Mouse (Mus musculus) MEL (cell line): ENCODE results near the gene Mamstr.

Source experiments
- CTCF ChIP-seq, 3 experiments: IDR thresholded peaks in 2 of 3; conservative IDR thresholded peaks in 1 of 3; 2 replicates each; pipeline ENCODE4 v1.5.1; 2011 to 2012; ENCODE audit warnings: low read length in 3 of 3, low read depth in 2 of 3, mild to moderate bottlenecking in 2 of 3, improper control_type of control experiment in 1 of 3, inconsistent platforms in 1 of 3, mixed read lengths in 1 of 3, moderate library complexity in 1 of 3; ENCODE audit not compliant: control insufficient read depth in 1 of 3, insufficient read depth in 1 of 3, poor library complexity in 1 of 3, severe bottlenecking in 1 of 3
- EP300 ChIP-seq, 2 experiments: IDR thresholded peaks; 2 replicates each; pipeline ENCODE4 v1.6.1; 2011; ENCODE audit warnings: improper control_type of control experiment in 2 of 2, low read length in 2 of 2, low read depth in 1 of 2, mild to moderate bottlenecking in 1 of 2
- MYC ChIP-seq: IDR thresholded peaks from 2 replicates; pipeline ENCODE4 v1.6.1; 2011; ENCODE audit warnings: low read depth, mild to moderate bottlenecking, low read length, improper control_type of control experiment, moderate library complexity
- POLR2A ChIP-seq, 2 experiments: IDR thresholded peaks; 2 replicates each; pipeline ENCODE4 v1.6.1; 2011 to 2012; ENCODE audit warnings: low read length in 2 of 2, mild to moderate bottlenecking in 2 of 2, control low read depth in 1 of 2, improper control_type of control experiment in 1 of 2, low read depth in 1 of 2, moderate library complexity in 1 of 2; ENCODE audit not compliant: control insufficient read depth in 1 of 2, insufficient read depth in 1 of 2, poor library complexity in 1 of 2

DNA sequence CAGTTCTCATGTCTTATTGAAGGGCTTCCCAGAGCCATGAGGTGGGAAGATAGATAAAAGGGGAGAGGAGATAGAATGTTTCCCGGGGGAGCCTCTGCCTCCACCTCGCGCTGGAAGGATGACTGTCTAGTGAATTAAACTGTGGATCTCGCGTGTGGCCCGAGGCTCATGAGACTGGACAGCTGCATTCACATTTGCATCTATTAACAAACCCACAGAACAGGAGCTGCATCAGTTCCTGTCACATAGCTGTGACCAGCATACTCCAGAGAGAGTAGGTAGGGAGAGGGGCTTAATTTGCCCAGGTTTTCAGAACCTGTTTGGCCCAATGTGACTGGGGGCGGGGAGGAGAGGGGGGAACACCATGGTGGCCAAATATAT, 5.8 kb downstream of the Mamstr start:
- TF ChIP-seq CTCF (IDR thresholded peaks at IDR 0.05 in 2 of 3, conservative IDR thresholded peaks at IDR 0.05 in 1 of 3; ENCODE audit: control insufficient read depth in 1 of 3, insufficient read depth in 1 of 3, low read depth in 2 of 3, low read length in 3 of 3, poor library complexity in 1 of 3, severe bottlenecking in 1 of 3) (no peak), MYC (no peak), EP300 (IDR thresholded peaks at IDR 0.05; ENCODE audit: low read depth in 1 of 2, low read length in 2 of 2) (no peak), POLR2A (IDR thresholded peaks at IDR 0.05; ENCODE audit: control insufficient read depth in 1 of 2, insufficient read depth in 1 of 2, low read depth in 1 of 2, low read length in 2 of 2, poor library complexity in 1 of 2) (no peak)
